Mouse (Mus musculus): ENCODE data around the gene Dhdh. TPM values are rescaled to one million over a fixed set of nuclear protein-coding genes. Genes with fewer than 3 reads are reported as not detected.

Gene Dhdh
- polyA plus RNA-seq, 1 experiment from 2014 or later = 3.3 TPM

GRCm38 (mm10) chr7:45447325-45447990, 41.1 kb downstream of the Dhdh start:
- peaks cover 7% of the 10 kb centered on the region; the same call in 1 of the 2 replicates for H3K36me3 ChIP-seq (ENCODE audit: control insufficient read depth, insufficient read depth, low read length)
- WGBS = 30% methylated on average over 11 of the region's 11 CpGs
- no peak overlapping the region for H3K9ac ChIP-seq (ENCODE audit: low read length)
- H3K9me3 ChIP-seq (ENCODE audit: control insufficient read depth, low read length) = no peaks in the 10 kb centered on the region
- DNase-seq (ENCODE audit: low spot score) = peak; percentile 49
- H3K27ac ChIP-seq (replicated peaks; ENCODE audit: low read depth, low read length) = no peak overlapping the region
- H3K4me2 ChIP-seq (ENCODE audit: low read depth, severe bottlenecking) = no peak overlapping the region
- H3K4me3 ChIP-seq (ENCODE audit: low read depth, low read length) = no peak overlapping the region
- no peaks in the 10 kb centered on the region for H3K27me3 ChIP-seq (ENCODE audit: control insufficient read depth, insufficient read depth, low read length)
- ATAC-seq (ENCODE audit: insufficient number of reproducible peaks, low FRiP score, low TSS enrichment, low read depth) = no peak
- no peaks in the 10 kb centered on the region for H3K4me1 ChIP-seq (ENCODE audit: control insufficient read depth, insufficient read depth, low read length)

GRCm38 (mm10) chr7:45446589-45446988, 42.0 kb downstream of the Dhdh start:
- Histone ChIP-seq H3K4me2 (ENCODE audit: low read depth, severe bottlenecking) (no peak overlapping the region), H3K27me3 (ENCODE audit: control insufficient read depth, insufficient read depth, low read length) (no peaks in the 10 kb centered on the region), H3K9ac (ENCODE audit: low read length) (no peak overlapping the region), H3K9me3 (ENCODE audit: control insufficient read depth, low read length) (no peaks in the 10 kb centered on the region), H3K4me3 (ENCODE audit: low read depth, low read length) (no peak overlapping the region), H3K36me3 (ENCODE audit: control insufficient read depth, insufficient read depth, low read length) (peaks cover 7% of the 10 kb centered on the region; the same call in 1 of the 2 replicates), H3K27ac (replicated peaks; ENCODE audit: low read depth, low read length) (no peak overlapping the region), H3K4me1 (ENCODE audit: control insufficient read depth, insufficient read depth, low read length) (no peaks in the 10 kb centered on the region)
- DNase-seq (ENCODE audit: low spot score) (no peak), ATAC-seq (ENCODE audit: insufficient number of reproducible peaks, low FRiP score, low TSS enrichment, low read depth) (no peak)

GRCm38 (mm10) chr7:45443526-45444420, 44.8 kb downstream of the Dhdh start:
- 87% methylated on average over 22 of the region's 22 CpGs for WGBS
- Histone ChIP-seq H3K4me2 (ENCODE audit: low read depth, severe bottlenecking) (no peak overlapping the region), H3K4me3 (ENCODE audit: low read depth, low read length) (no peak overlapping the region), H3K9ac (ENCODE audit: low read length) (no peak overlapping the region), H3K4me1 (ENCODE audit: control insufficient read depth, insufficient read depth, low read length) (no peaks in the 10 kb centered on the region), H3K27ac (replicated peaks; ENCODE audit: low read depth, low read length) (no peak overlapping the region), H3K27me3 (ENCODE audit: control insufficient read depth, insufficient read depth, low read length) (no peaks in the 10 kb centered on the region), H3K36me3 (ENCODE audit: control insufficient read depth, insufficient read depth, low read length) (peaks cover 9% of the 10 kb centered on the region; the same call in 1 of the 2 replicates), H3K9me3 (ENCODE audit: control insufficient read depth, low read length) (no peaks in the 10 kb centered on the region)
- ATAC-seq (ENCODE audit: insufficient number of reproducible peaks, low FRiP score, low TSS enrichment, low read depth) = no peak
- DNase-seq (ENCODE audit: low spot score) = no peak

GRCm38 (mm10) chr7:45437521-45438276, 50.9 kb downstream of the Dhdh start, which contains the start of gene Ruvbl2:
Gene Ruvbl2 (minus strand): TSS chr7:45438096.
- H3K36me3 ChIP-seq (ENCODE audit: control insufficient read depth, insufficient read depth, low read length) = peaks cover 3% of the 10 kb centered on the region; the same call in 1 of the 2 replicates
- ATAC-seq (ENCODE audit: insufficient number of reproducible peaks, low FRiP score, low TSS enrichment, low read depth) (no peak), DNase-seq (ENCODE audit: low spot score) (peak; percentile 51)
- H3K27ac ChIP-seq (replicated peaks; ENCODE audit: low read depth, low read length) = no peak within 1 kb of the TSS
- no peaks in the 10 kb centered on the region for H3K9me3 ChIP-seq (ENCODE audit: control insufficient read depth, low read length)
- H3K4me3 ChIP-seq (ENCODE audit: low read depth, low read length) = peak within 1 kb of the TSS; percentile 8; the same call in 1 of the 2 replicates
- no peaks in the 10 kb centered on the region for H3K27me3 ChIP-seq (ENCODE audit: control insufficient read depth, insufficient read depth, low read length)
- peak within 1 kb of the TSS; percentile 30; the same call in 1 of the 2 replicates for H3K9ac ChIP-seq (ENCODE audit: low read length)
- H3K4me2 ChIP-seq (ENCODE audit: low read depth, severe bottlenecking) = peak within 1 kb of the TSS; percentile 36
- H3K4me1 ChIP-seq (ENCODE audit: control insufficient read depth, insufficient read depth, low read length) = peaks cover 36% of the 10 kb centered on the region
- 14% methylated on average over 19 of the region's 19 CpGs for WGBS

GRCm38 (mm10) chr7:45437046-45437445, 51.6 kb downstream of the Dhdh start:
- 0 out of 2 replicates have a peak overlapping the region, but pooled peaks have one; percentile 8 for H3K4me3 ChIP-seq (ENCODE audit: low read depth, low read length)
- DNase-seq (ENCODE audit: low spot score) (peak; percentile 52), ATAC-seq (ENCODE audit: insufficient number of reproducible peaks, low FRiP score, low TSS enrichment, low read depth) (no peak)
- H3K4me1 ChIP-seq (ENCODE audit: control insufficient read depth, insufficient read depth, low read length) = peaks cover 36% of the 10 kb centered on the region
- H3K9me3 ChIP-seq (ENCODE audit: control insufficient read depth, low read length) = no peaks in the 10 kb centered on the region
- no peak overlapping the region for H3K27ac ChIP-seq (replicated peaks; ENCODE audit: low read depth, low read length)
- no peak overlapping the region for H3K9ac ChIP-seq (ENCODE audit: low read length)
- no peaks in the 10 kb centered on the region for H3K27me3 ChIP-seq (ENCODE audit: control insufficient read depth, insufficient read depth, low read length)
- peak overlapping the region; percentile 36; the same call in 1 of the 2 replicates for H3K4me2 ChIP-seq (ENCODE audit: low read depth, severe bottlenecking)
- peaks cover 3% of the 10 kb centered on the region for H3K36me3 ChIP-seq (ENCODE audit: control insufficient read depth, insufficient read depth, low read length)
- 22% methylated on average over 6 of the region's 6 CpGs for WGBS

GRCm38 (mm10) chr7:45436444-45436843, 52.2 kb downstream of the Dhdh start:
- 89% methylated on average over 5 of the region's 5 CpGs for WGBS
- Histone ChIP-seq H3K27ac (replicated peaks; ENCODE audit: low read depth, low read length) (0 out of 2 replicates have a peak overlapping the region, but pooled peaks have one; percentile 12), H3K27me3 (ENCODE audit: control insufficient read depth, insufficient read depth, low read length) (no peaks in the 10 kb centered on the region), H3K4me1 (ENCODE audit: control insufficient read depth, insufficient read depth, low read length) (peaks cover 36% of the 10 kb centered on the region), H3K36me3 (ENCODE audit: control insufficient read depth, insufficient read depth, low read length) (peaks cover 3% of the 10 kb centered on the region), H3K4me3 (ENCODE audit: low read depth, low read length) (no peak overlapping the region), H3K9me3 (ENCODE audit: control insufficient read depth, low read length) (no peaks in the 10 kb centered on the region), H3K9ac (ENCODE audit: low read length) (no peak overlapping the region), H3K4me2 (ENCODE audit: low read depth, severe bottlenecking) (0 out of 2 replicates have a peak overlapping the region, but pooled peaks have one; percentile 36)
- no peak for ATAC-seq (ENCODE audit: insufficient number of reproducible peaks, low FRiP score, low TSS enrichment, low read depth)
- DNase-seq (ENCODE audit: low spot score) = no peak

GRCm38 (mm10) chr7:45435038-45435437, 53.6 kb downstream of the Dhdh start:
- H3K27ac ChIP-seq (replicated peaks; ENCODE audit: low read depth, low read length) = no peak overlapping the region
- no peaks in the 10 kb centered on the region for H3K27me3 ChIP-seq (ENCODE audit: control insufficient read depth, insufficient read depth, low read length)
- peaks cover 3% of the 10 kb centered on the region for H3K36me3 ChIP-seq (ENCODE audit: control insufficient read depth, insufficient read depth, low read length)
- no peaks in the 10 kb centered on the region for H3K9me3 ChIP-seq (ENCODE audit: control insufficient read depth, low read length)
- peak overlapping the region; percentile 79 for H3K4me2 ChIP-seq (ENCODE audit: low read depth, severe bottlenecking)
- peak overlapping the region; percentile 82 for H3K4me3 ChIP-seq (ENCODE audit: low read depth, low read length)
- H3K9ac ChIP-seq (ENCODE audit: low read length) = peak overlapping the region; percentile 88
- ATAC-seq (ENCODE audit: insufficient number of reproducible peaks, low FRiP score, low TSS enrichment, low read depth) (no peak), DNase-seq (ENCODE audit: low spot score) (no peak)
- 4% methylated on average over 16 of the region's 16 CpGs for WGBS
- H3K4me1 ChIP-seq (ENCODE audit: control insufficient read depth, insufficient read depth, low read length) = peaks cover 36% of the 10 kb centered on the region

Measured in limb, embryonic 11.5 days (tissue).